In genomic region chr4:129960180-129960944, GRCm38 (mm10) we compare ENCODE assay signal across 8 mouse cellular contexts. TPM values are rescaled to one million over a fixed set of nuclear protein-coding genes. Genes with fewer than 3 reads are reported as not detected.
DNase-seq lines count a peak whose midpoint lies in the region; ATAC-seq lines count a peak whose summit lies in the region.

No protein-coding gene starts in this region.

- intact Hi-C loops in left cerebral cortex, postnatal 36 days (cut with DNase I) = loop anchor here (2.0 kb wide), 1 partner anchor 24 kb away; the partner anchor contains the start of gene Adgrb2

- peak; percentile 64 for ATAC-seq in megakaryocyte-erythroid progenitor cell, adult 5-6 weeks (replicated peaks; ENCODE audit: low FRiP score, low TSS enrichment, poor library complexity, severe bottlenecking)

- DNase-seq in spleen, adult 18-20 months = peak; percentile 38 to 49
- no peak for DNase-seq in spleen, postnatal 4 days (ENCODE audit: low spot score in 2 of 2)
- DNase-seq in embryo, embryonic 11 days = peak; percentile 89
- DNase-seq in heart, adult 18-20 months = peak; percentile 64 to 68
- DNase-seq in kidney, adult 11 months = peak; percentile 55
- DNase-seq in left cerebral cortex, postnatal 36 days (ENCODE audit: low spot score in 2 of 2) = peak; percentile 84 to 87
- DNase-seq in right cerebral cortex, postnatal 4 days = peak; percentile 74

RNA-seq across cellular contexts. Expression of gene Adgrb2, which starts 24.3 kb away (rescaled TPM):
- total RNA-seq in heart, adult 18-20 months (2021) = 1 to 10 TPM; 2.1 to 2.4 TPM
- 100 to 1,000 TPM; 401 TPM for total RNA-seq in left cerebral cortex, postnatal 36 days (2021)
- total RNA-seq in megakaryocyte-erythroid progenitor cell, adult 5-6 weeks (2014; fragmentation: Nextera tagmentation) = 1.2 TPM in 1 of 2 replicates, not detected in the other
- not detected in 2 replicates for total RNA-seq in megakaryocyte-erythroid progenitor cell, adult 5-6 weeks (2017)

RNA-seq across cellular contexts. Expression of gene Spocd1, which starts 31.3 kb away (rescaled TPM):
- total RNA-seq in heart, adult 18-20 months (2021) = not detected
- under 1 TPM; 0.22 to 0.48 TPM for total RNA-seq in left cerebral cortex, postnatal 36 days (2021)
- not detected in 2 replicates for total RNA-seq in megakaryocyte-erythroid progenitor cell, adult 5-6 weeks (2014; fragmentation: Nextera tagmentation)
- not detected in 2 replicates for total RNA-seq in megakaryocyte-erythroid progenitor cell, adult 5-6 weeks (2017)

Comparison
In these comparisons a context has a peak if more than half of its experiments do, and no peak if none do; other contexts are left out.
1. DNase-seq: peak in spleen, adult 18-20 months (2 of 2), embryo, embryonic 11 days (single experiment), heart, adult 18-20 months (2 of 2), kidney, adult 11 months (single experiment), left cerebral cortex, postnatal 36 days (2 of 2) and right cerebral cortex, postnatal 4 days (single experiment); none in spleen, postnatal 4 days (0 of 2).
2. RNA of gene Adgrb2, which starts 24.3 kb away (total RNA-seq): 401 TPM in left cerebral cortex, postnatal 36 days; 2.1 to 2.4 TPM in heart, adult 18-20 months and 1.2 TPM in megakaryocyte-erythroid progenitor cell, adult 5-6 weeks; every median in the first group is over 100 times any median in the second.